Mouse (Mus musculus) liver, embryonic 16.5 days (tissue): ENCODE results near the gene Tmem88b. TPM values are rescaled to one million over a fixed set of nuclear protein-coding genes. Genes with fewer than 3 reads are reported as not detected.

Experiments
- ATAC-seq: fragments of 200-750 bp; cut with Nextera tagmentation; 2 replicates; pipeline ENCODE4 v1.8.0; 2017; ENCODE audit warnings: low read depth, mild to moderate bottlenecking, moderate number of reproducible peaks, moderate library complexity
- H3K27ac ChIP-seq: fragments of 300-500 bp; sonication (generic); 2 replicates; pipeline ENCODE4 v1.5.1; 2014; ENCODE audit warnings: mild to moderate bottlenecking, low read length
- H3K27me3 ChIP-seq: fragments of 300-500 bp; sonication (generic); 2 replicates; pipeline ENCODE4 v1.6.1; 2014; ENCODE audit warnings: low read depth, low read length, mixed read lengths; ENCODE audit not compliant: control insufficient read depth, insufficient read depth
- H3K36me3 ChIP-seq: fragments of 300-500 bp; sonication (generic); 2 replicates; pipeline ENCODE4 v1.6.1; 2014; ENCODE audit warnings: mild to moderate bottlenecking; ENCODE audit not compliant: control insufficient read depth, insufficient read depth
- H3K4me1 ChIP-seq: fragments of 300-500 bp; sonication (generic); 2 replicates; pipeline ENCODE4 v1.6.1; 2014; ENCODE audit warnings: low read depth, low read length, mixed read lengths; ENCODE audit not compliant: control insufficient read depth
- H3K4me2 ChIP-seq: fragments of 300-500 bp; sonication (generic); 2 replicates; pipeline ENCODE4 v1.6.1; 2014; ENCODE audit warnings: low read depth, low read length, mixed read lengths
- H3K4me3 ChIP-seq: fragments of 300-500 bp; sonication (generic); 2 replicates; pipeline ENCODE4 v1.5.1; 2014; ENCODE audit warnings: low read depth, mild to moderate bottlenecking, low read length
- H3K9ac ChIP-seq: fragments of 300-500 bp; sonication (generic); 2 replicates; pipeline ENCODE4 v1.6.1; 2014; ENCODE audit warnings: low read depth, low read length
- H3K9me3 ChIP-seq: fragments of 300-500 bp; sonication (generic); replicated peaks from 2 replicates; pipeline ENCODE4 v1.6.1; 2016; ENCODE audit warnings: low read length; ENCODE audit not compliant: control insufficient read depth
- WGBS: fragments of 180-500 bp; shearing (Covaris S2); extraction: QIAGEN DNeasy Blood & Tissue Kit; methylation state at CpG from one replicate; pipeline ENCODE4 v1.1.7; 2014; ENCODE audit not compliant: insufficient replicate concordance; 5-methylcytosine and 5-hydroxymethylcytosine counted together
- polyA plus RNA-seq: library from polyadenylated mRNA; unstranded; fragments of >200 nt; fragmentation: Nextera tagmentation; extraction: Ambion mirVana; gene quantifications from 2 replicates; pipeline ENCODE4 v1.2.1, GENCODE M21; 2015

Tmem88b gene
- polyA plus RNA-seq, 1 experiment from 2014 or later: 0.19 TPM

GRCm38 (mm10) chr4:155783486-155784080, 2.1 kb downstream of the Tmem88b start:
- Histone ChIP-seq H3K4me3 (peak overlapping the region; percentile 68), H3K9ac (peak overlapping the region; percentile 69), H3K27me3 (peaks cover 6% of the 10 kb centered on the region), H3K4me1 (peaks cover 8% of the 10 kb centered on the region), H3K4me2 (peak overlapping the region; percentile 93), H3K27ac (no peak overlapping the region), H3K36me3 (no peaks in the 10 kb centered on the region), H3K9me3 (no peaks in the 10 kb centered on the region)
- WGBS: 39% methylated on average over 16 of the region's 16 CpGs
- ATAC-seq: peak; percentile 10; the same call in 1 of the 2 replicates

DNA sequence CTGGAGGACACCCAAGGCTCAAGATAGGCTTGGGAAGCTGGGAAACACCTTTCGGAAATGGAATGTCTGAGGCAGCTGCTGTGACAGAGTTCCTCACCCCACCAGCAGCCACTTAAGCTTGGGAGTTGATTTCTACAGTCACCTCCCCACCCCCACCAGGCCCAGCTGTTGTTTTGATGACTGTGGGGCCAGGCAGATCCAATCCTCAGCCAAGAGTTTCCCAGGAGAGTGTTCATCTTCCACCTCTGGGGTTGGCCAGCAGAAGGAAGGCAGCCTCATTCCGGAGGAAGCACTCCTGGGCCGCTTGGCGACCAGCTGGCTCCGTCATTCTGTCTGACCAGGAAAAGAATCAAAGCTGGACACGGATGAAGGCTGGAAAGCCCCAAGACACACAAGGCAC, 4.8 kb downstream of the Tmem88b start:
- Histone ChIP-seq H3K4me2 (no peak overlapping the region), H3K36me3 (no peaks in the 10 kb centered on the region), H3K27me3 (peaks cover 13% of the 10 kb centered on the region), H3K4me1 (peaks cover 12% of the 10 kb centered on the region), H3K9me3 (no peaks in the 10 kb centered on the region), H3K27ac (no peak overlapping the region), H3K9ac (no peak overlapping the region), H3K4me3 (no peak overlapping the region)
- 31% methylated on average over 6 of the region's 6 CpGs for WGBS
- no peak for ATAC-seq

DNA sequence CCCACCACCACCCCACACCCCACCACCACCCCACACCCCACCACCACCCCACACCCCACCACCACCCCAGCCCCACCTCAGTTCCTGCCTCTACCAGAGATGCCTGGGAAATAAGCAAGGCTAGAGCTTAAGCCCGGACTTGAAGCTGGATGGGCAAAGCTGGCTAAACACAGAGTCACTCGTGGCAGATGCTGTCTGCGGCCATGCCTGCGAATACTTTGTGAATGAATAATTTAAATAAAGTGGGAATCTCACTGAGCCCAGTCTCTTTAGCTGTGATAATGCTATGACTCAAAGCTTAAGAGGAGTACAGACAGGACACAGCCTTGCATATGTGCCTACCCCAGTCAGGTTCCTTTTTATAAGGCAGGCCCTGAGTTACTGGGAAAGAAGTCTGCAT, 6.2 kb downstream of the Tmem88b start:
- ATAC-seq: no peak
- Histone ChIP-seq H3K36me3 (no peaks in the 10 kb centered on the region), H3K4me2 (no peak overlapping the region), H3K27me3 (peaks cover 26% of the 10 kb centered on the region), H3K27ac (no peak overlapping the region), H3K9me3 (no peaks in the 10 kb centered on the region), H3K4me3 (no peak overlapping the region), H3K9ac (no peak overlapping the region), H3K4me1 (peaks cover 15% of the 10 kb centered on the region)
- WGBS: 79% methylated on average over 4 of the region's 4 CpGs

DNA sequence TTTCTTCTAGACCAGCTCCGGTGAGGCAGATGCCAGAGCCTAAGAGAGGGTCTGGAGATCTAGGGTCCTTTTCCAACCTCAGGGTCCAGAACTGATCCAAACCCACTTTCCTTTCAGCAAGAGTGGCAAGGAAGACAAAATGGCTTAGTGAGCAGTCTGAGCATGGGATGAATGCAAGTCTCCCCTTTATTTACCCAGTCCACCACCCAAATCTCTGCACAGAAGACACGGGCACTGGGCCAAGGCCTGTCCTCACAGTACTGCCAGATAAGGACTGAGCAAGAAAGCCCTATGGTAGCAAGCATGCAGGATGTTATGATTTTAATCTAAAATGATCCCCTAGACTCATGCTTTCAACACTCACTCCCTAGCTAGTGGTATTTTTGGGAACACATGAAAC, 7.9 kb downstream of the Tmem88b start:
- WGBS: 54% methylated on average over 2 of the region's 2 CpGs
- H3K4me1 ChIP-seq: peaks cover 18% of the 10 kb centered on the region
- ATAC-seq: no peak
- H3K9ac ChIP-seq: no peak overlapping the region
- no peak overlapping the region for H3K4me3 ChIP-seq
- no peaks in the 10 kb centered on the region for H3K36me3 ChIP-seq
- no peaks in the 10 kb centered on the region for H3K9me3 ChIP-seq
- no peak overlapping the region for H3K4me2 ChIP-seq
- H3K27me3 ChIP-seq: peaks cover 38% of the 10 kb centered on the region
- no peak overlapping the region for H3K27ac ChIP-seq

- Histone ChIP-seq H3K4me3 (no peak overlapping the region), H3K4me1 (peaks cover 18% of the 10 kb centered on the region), H3K9ac (no peak overlapping the region), H3K27me3 (peaks cover 46% of the 10 kb centered on the region), H3K27ac (no peak overlapping the region), H3K9me3 (no peaks in the 10 kb centered on the region), H3K4me2 (no peak overlapping the region), H3K36me3 (no peaks in the 10 kb centered on the region)
- peak; percentile 12; the same call in 1 of the 2 replicates for ATAC-seq
- WGBS: 27% methylated on average over 2 of the region's 2 CpGs
Observed at GRCm38 (mm10) chr4:155776704-155777335, 8.9 kb downstream of the Tmem88b start.

DNA sequence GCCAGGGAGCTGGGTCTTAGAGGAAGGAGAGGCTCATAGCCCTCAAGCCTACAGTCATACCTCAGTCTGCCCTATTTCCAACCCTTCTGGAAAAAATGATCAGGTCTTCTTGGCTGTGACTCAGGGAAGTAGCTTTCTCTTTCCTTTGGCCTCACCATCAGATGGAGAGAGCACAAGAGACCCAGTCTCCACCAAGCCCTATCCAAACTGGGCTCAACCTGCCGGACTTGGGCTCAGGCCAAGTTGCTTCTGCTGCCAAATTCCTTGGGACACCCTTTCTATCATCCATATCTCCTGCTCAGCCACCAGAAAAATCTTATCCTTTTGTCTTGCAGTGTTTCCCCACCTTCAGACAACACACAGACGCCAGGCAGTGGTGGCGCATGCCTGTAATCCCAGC, 9.8 kb downstream of the Tmem88b start:
- Histone ChIP-seq H3K36me3 (no peaks in the 10 kb centered on the region), H3K4me2 (no peak overlapping the region), H3K27ac (no peak overlapping the region), H3K4me1 (peaks cover 18% of the 10 kb centered on the region), H3K27me3 (peaks cover 48% of the 10 kb centered on the region), H3K4me3 (no peak overlapping the region), H3K9me3 (no peaks in the 10 kb centered on the region), H3K9ac (no peak overlapping the region)
- 60% methylated on average over 3 of the region's 3 CpGs for WGBS
- no peak for ATAC-seq

- H3K27ac ChIP-seq: no peak overlapping the region
- no peak overlapping the region for H3K9ac ChIP-seq
Observed at GRCm38 (mm10) chr4:155774971-155775740, 10.5 kb downstream of the Tmem88b start.

DNA sequence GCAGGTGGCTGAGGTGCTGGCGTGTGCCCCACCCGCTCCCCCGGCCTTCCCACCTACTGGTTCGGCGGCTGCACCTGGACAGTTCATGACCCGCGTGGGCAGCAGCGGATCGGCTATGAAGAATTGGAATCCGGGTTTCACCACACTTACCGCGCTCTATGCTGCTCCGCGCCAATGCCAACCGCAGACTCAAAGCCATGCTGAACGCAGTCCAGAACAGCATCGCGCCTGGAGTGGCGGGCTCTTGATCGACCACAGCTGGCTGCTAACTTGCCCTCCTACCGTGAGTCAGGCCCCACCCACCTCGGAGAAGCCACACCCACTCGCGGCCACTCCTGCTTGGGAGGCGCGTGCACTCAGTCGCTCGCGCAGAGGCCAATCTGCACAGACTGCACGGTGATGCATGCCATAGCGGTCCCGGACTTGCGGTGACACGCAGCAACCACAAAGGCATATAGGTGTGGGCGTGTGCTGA, 11.4 kb downstream of the Tmem88b start, which contains the start of gene Vwa1:
TSS of gene Vwa1 (minus strand) at position 419 of the 475 bp plus-strand sequence.
- Histone ChIP-seq H3K4me2 (peak within 1 kb of the TSS; percentile 68), H3K9ac (no peak within 1 kb of the TSS), H3K36me3 (no peaks in the 10 kb centered on the region), H3K4me1 (peaks cover 28% of the 10 kb centered on the region), H3K9me3 (no peaks in the 10 kb centered on the region), H3K27me3 (peaks cover 51% of the 10 kb centered on the region), H3K4me3 (peak within 1 kb of the TSS; percentile 41), H3K27ac (no peak within 1 kb of the TSS)
- peak; percentile 68 for ATAC-seq
- WGBS: under 1% methylated on average over 35 of the region's 35 CpGs

More at GRCm38 (mm10) chr4:155774971-155775740, 10.5 kb downstream of the Tmem88b start:
- Histone ChIP-seq H3K27me3 (peaks cover 51% of the 10 kb centered on the region), H3K4me2 (peak overlapping the region; percentile 68; the same call in 1 of the 2 replicates), H3K4me1 (peaks cover 23% of the 10 kb centered on the region), H3K9me3 (no peaks in the 10 kb centered on the region), H3K4me3 (no peak overlapping the region; the same call in 1 of the 2 replicates), H3K36me3 (no peaks in the 10 kb centered on the region)
- 32% methylated on average over 9 of the region's 9 CpGs for WGBS
- no peak for ATAC-seq
